Mouse (Mus musculus): Measurements from ENCODE around the gene 2210010C04Rik.
"Not testable (repeated sequence)": the region's sequence is repeated elsewhere in the genome, so short reads cannot be mapped to it uniquely, and the experiment has no call there.

The 2210010C04Rik gene

GRCm38 (mm10) chr6:41044753-41045152 lies 9.4 kb upstream of the 2210010C04Rik start:
- Histone ChIP-seq H3K27me3 (ENCODE audit: control insufficient read depth, insufficient read depth, low read length, poor library complexity, severe bottlenecking) (no peaks in the 10 kb centered on the region), H3K36me3 (ENCODE audit: control insufficient read depth, insufficient read depth, low read length, poor library complexity, severe bottlenecking) (no peaks in the 10 kb centered on the region)
- DNase-seq (ENCODE audit: low read depth, low spot score): no peak

GRCm38 (mm10) chr6:41044314-41044713 lies 9.0 kb upstream of the 2210010C04Rik start:
- DNase-seq (ENCODE audit: low read depth, low spot score): no peak
- no peaks in the 10 kb centered on the region for H3K27me3 ChIP-seq (ENCODE audit: control insufficient read depth, insufficient read depth, low read length, poor library complexity, severe bottlenecking)
- no peaks in the 10 kb centered on the region for H3K36me3 ChIP-seq (ENCODE audit: control insufficient read depth, insufficient read depth, low read length, poor library complexity, severe bottlenecking)

GRCm38 (mm10) chr6:41032802-41033201 lies 2.5 kb downstream of the 2210010C04Rik start:
- H3K27me3 ChIP-seq (ENCODE audit: control insufficient read depth, insufficient read depth, low read length, poor library complexity, severe bottlenecking): no peaks in the 10 kb centered on the region
- H3K36me3 ChIP-seq (ENCODE audit: control insufficient read depth, insufficient read depth, low read length, poor library complexity, severe bottlenecking): no peaks in the 10 kb centered on the region
- no peak for DNase-seq (ENCODE audit: low read depth, low spot score)

GRCm38 (mm10) chr6:41032231-41032630 lies 3.1 kb downstream of the 2210010C04Rik start:
- DNase-seq (ENCODE audit: low read depth, low spot score): no peak
- H3K27me3 ChIP-seq (ENCODE audit: control insufficient read depth, insufficient read depth, low read length, poor library complexity, severe bottlenecking): no peaks in the 10 kb centered on the region
- no peaks in the 10 kb centered on the region for H3K36me3 ChIP-seq (ENCODE audit: control insufficient read depth, insufficient read depth, low read length, poor library complexity, severe bottlenecking)

- Histone ChIP-seq H3K36me3 (ENCODE audit: control insufficient read depth, insufficient read depth, low read length, poor library complexity, severe bottlenecking) (no peaks in the 10 kb centered on the region), H3K27me3 (ENCODE audit: control insufficient read depth, insufficient read depth, low read length, poor library complexity, severe bottlenecking) (no peaks in the 10 kb centered on the region)
- no peak for DNase-seq (ENCODE audit: low read depth, low spot score)
Measured at GRCm38 (mm10) chr6:41030821-41031220, 4.5 kb downstream of the 2210010C04Rik start.

- Histone ChIP-seq H3K27me3 (ENCODE audit: control insufficient read depth, insufficient read depth, low read length, poor library complexity, severe bottlenecking) (no peaks in the 10 kb centered on the region), H3K36me3 (ENCODE audit: control insufficient read depth, insufficient read depth, low read length, poor library complexity, severe bottlenecking) (no peaks in the 10 kb centered on the region)
- DNase-seq (ENCODE audit: low read depth, low spot score): no peak
Measured at GRCm38 (mm10) chr6:41027053-41027452, 8.3 kb downstream of the 2210010C04Rik start.

GRCm38 (mm10) chr6:41025873-41026650 lies 9.2 kb downstream of the 2210010C04Rik start:
- Histone ChIP-seq H3K36me3 (ENCODE audit: control insufficient read depth, insufficient read depth, low read length, poor library complexity, severe bottlenecking) (no peaks in the 10 kb centered on the region), H3K27me3 (ENCODE audit: control insufficient read depth, insufficient read depth, low read length, poor library complexity, severe bottlenecking) (no peaks in the 10 kb centered on the region)
- no peak for DNase-seq (ENCODE audit: low read depth, low spot score)

GRCm38 (mm10) chr6:41019140-41019539 lies 16.2 kb downstream of the 2210010C04Rik start:
- no peaks in the 10 kb centered on the region for H3K27me3 ChIP-seq (ENCODE audit: control insufficient read depth, insufficient read depth, low read length, poor library complexity, severe bottlenecking)
- no peaks in the 10 kb centered on the region for H3K36me3 ChIP-seq (ENCODE audit: control insufficient read depth, insufficient read depth, low read length, poor library complexity, severe bottlenecking)
- DNase-seq (ENCODE audit: low read depth, low spot score): no peak

GRCm38 (mm10) chr6:41018629-41019028 lies 16.7 kb downstream of the 2210010C04Rik start:
- DNase-seq (ENCODE audit: low read depth, low spot score): no peak
- H3K36me3 ChIP-seq (ENCODE audit: control insufficient read depth, insufficient read depth, low read length, poor library complexity, severe bottlenecking): no peaks in the 10 kb centered on the region
- no peaks in the 10 kb centered on the region for H3K27me3 ChIP-seq (ENCODE audit: control insufficient read depth, insufficient read depth, low read length, poor library complexity, severe bottlenecking)

GRCm38 (mm10) chr6:41015065-41015464 lies 20.2 kb downstream of the 2210010C04Rik start:
- Histone ChIP-seq H3K36me3 (ENCODE audit: control insufficient read depth, insufficient read depth, low read length, poor library complexity, severe bottlenecking) (no peaks in the 10 kb centered on the region), H3K27me3 (ENCODE audit: control insufficient read depth, insufficient read depth, low read length, poor library complexity, severe bottlenecking) (no peaks in the 10 kb centered on the region)
- no peak for DNase-seq (ENCODE audit: low read depth, low spot score)

- DNase-seq (ENCODE audit: low read depth, low spot score); H3K27me3 ChIP-seq (ENCODE audit: control insufficient read depth, insufficient read depth, low read length, poor library complexity, severe bottlenecking); H3K36me3 ChIP-seq (ENCODE audit: control insufficient read depth, insufficient read depth, low read length, poor library complexity, severe bottlenecking): not testable (repeated sequence)
Measured at GRCm38 (mm10) chr6:40999379-40999778, 35.9 kb downstream of the 2210010C04Rik start, which contains the start of gene Gm2663. Gene Gm2663 (minus strand): TSS chr6:40999479.

Measured in splenic B cell, adult 2 months (primary cell).